Mouse (Mus musculus): ENCODE data around the gene Tgfb1. TPM values are rescaled to one million over a fixed set of nuclear protein-coding genes. Genes with fewer than 3 reads are reported as not detected.

The Tgfb1 gene
- total and polyA plus RNA-seq, 2 experiments from 2014 or later = 0.88 to 2.2 TPM

- TF ChIP-seq CTCF (IDR thresholded peaks at IDR 0.05) = peak; percentile 41
- Histone ChIP-seq H3K27me3 (ENCODE audit: insufficient read depth, low read length) (no peaks in the 10 kb centered on the region), H3K9me3 (ENCODE audit: low read length) (no peaks in the 10 kb centered on the region), H3K9ac (replicated peaks; ENCODE audit: low read length, poor library complexity, severe bottlenecking) (no peak overlapping the region), H3K36me3 (ENCODE audit: insufficient read depth, low read length) (no peaks in the 10 kb centered on the region), H3K4me1 (ENCODE audit: insufficient read depth, low read length) (no peaks in the 10 kb centered on the region; the same call in 1 of the 2 replicates), H3K27ac (ENCODE audit: low read depth, low read length) (peak overlapping the region; percentile 57), H3K4me2 (ENCODE audit: low read depth, low read length, poor library complexity, severe bottlenecking) (peak overlapping the region; percentile 59), H3K4me3 (ENCODE audit: low read depth, low read length) (peak overlapping the region; percentile 43)
- no peak for ATAC-seq (ENCODE audit: low FRiP score)
- WGBS = 10% methylated on average over 6 of the region's 6 CpGs
- DNase-seq (ENCODE audit: low spot score) = no peak
These were observed 6.8 kb upstream of the Tgfb1 start for GRCm38 (mm10) chr7:25679971-25680370.

GRCm38 (mm10) chr7:25680514-25681258, 6.1 kb upstream of the Tgfb1 start, which contains the start of gene B9d2:
Gene B9d2 (plus strand): TSS chr7:25680780.
- no peaks in the 10 kb centered on the region; the same call in 1 of the 2 replicates for H3K4me1 ChIP-seq (ENCODE audit: insufficient read depth, low read length)
- ATAC-seq (ENCODE audit: low FRiP score) (peak; percentile 96), DNase-seq (ENCODE audit: low spot score) (peak; percentile 97)
- no peaks in the 10 kb centered on the region for H3K27me3 ChIP-seq (ENCODE audit: insufficient read depth, low read length)
- under 1% methylated on average over 46 of the region's 46 CpGs for WGBS
- peak within 1 kb of the TSS; percentile 43 for H3K4me3 ChIP-seq (ENCODE audit: low read depth, low read length)
- no peaks in the 10 kb centered on the region for H3K9me3 ChIP-seq (ENCODE audit: low read length)
- H3K9ac ChIP-seq (replicated peaks; ENCODE audit: low read length, poor library complexity, severe bottlenecking) = peak within 1 kb of the TSS; percentile 42
- 0 out of 2 replicates have a peak, but pooled peaks have one; percentile 19 for TF ChIP-seq CTCF (IDR thresholded peaks at IDR 0.05)
- H3K27ac ChIP-seq (ENCODE audit: low read depth, low read length) = peak within 1 kb of the TSS; percentile 85
- peak within 1 kb of the TSS; percentile 59 for H3K4me2 ChIP-seq (ENCODE audit: low read depth, low read length, poor library complexity, severe bottlenecking)
- H3K36me3 ChIP-seq (ENCODE audit: insufficient read depth, low read length) = no peaks in the 10 kb centered on the region

- Histone ChIP-seq H3K27me3 (ENCODE audit: insufficient read depth, low read length) (peaks cover 7% of the 10 kb centered on the region; the same call in 1 of the 2 replicates), H3K4me1 (ENCODE audit: insufficient read depth, low read length) (no peaks in the 10 kb centered on the region; the same call in 1 of the 2 replicates), H3K36me3 (ENCODE audit: insufficient read depth, low read length) (no peaks in the 10 kb centered on the region), H3K9me3 (ENCODE audit: low read length) (no peaks in the 10 kb centered on the region), H3K4me2 (ENCODE audit: low read depth, low read length, poor library complexity, severe bottlenecking) (peak overlapping the region; percentile 59), H3K9ac (replicated peaks; ENCODE audit: low read length, poor library complexity, severe bottlenecking) (peak overlapping the region; percentile 42), H3K27ac (ENCODE audit: low read depth, low read length) (peak overlapping the region; percentile 85), H3K4me3 (ENCODE audit: low read depth, low read length) (peak overlapping the region; percentile 43)
- no peak for TF ChIP-seq CTCF (IDR thresholded peaks at IDR 0.05)
- 59% methylated on average over 15 of the region's 15 CpGs for WGBS
- no peak for DNase-seq (ENCODE audit: low spot score)
- ATAC-seq (ENCODE audit: low FRiP score) = no peak; the same call in 1 of the 2 replicates
These were observed 5.2 kb upstream of the Tgfb1 start for GRCm38 (mm10) chr7:25681341-25682231.

GRCm38 (mm10) chr7:25683474-25684180, 3.2 kb upstream of the Tgfb1 start:
- 81% methylated on average over 7 of the region's 7 CpGs for WGBS
- Histone ChIP-seq H3K36me3 (ENCODE audit: insufficient read depth, low read length) (no peaks in the 10 kb centered on the region), H3K4me2 (ENCODE audit: low read depth, low read length, poor library complexity, severe bottlenecking) (no peak overlapping the region), H3K27ac (ENCODE audit: low read depth, low read length) (no peak overlapping the region), H3K9me3 (ENCODE audit: low read length) (no peaks in the 10 kb centered on the region), H3K4me1 (ENCODE audit: insufficient read depth, low read length) (peaks cover 6% of the 10 kb centered on the region), H3K27me3 (ENCODE audit: insufficient read depth, low read length) (peaks cover 26% of the 10 kb centered on the region), H3K9ac (replicated peaks; ENCODE audit: low read length, poor library complexity, severe bottlenecking) (no peak overlapping the region), H3K4me3 (ENCODE audit: low read depth, low read length) (no peak overlapping the region)
- no peak for DNase-seq (ENCODE audit: low spot score)
- ATAC-seq (ENCODE audit: low FRiP score) = no peak
- no peak for TF ChIP-seq CTCF (IDR thresholded peaks at IDR 0.05)

- no peak for TF ChIP-seq CTCF (IDR thresholded peaks at IDR 0.05)
- no peak for DNase-seq (ENCODE audit: low spot score)
- Histone ChIP-seq H3K27ac (ENCODE audit: low read depth, low read length) (no peak overlapping the region), H3K4me1 (ENCODE audit: insufficient read depth, low read length) (peaks cover 6% of the 10 kb centered on the region), H3K9me3 (ENCODE audit: low read length) (no peaks in the 10 kb centered on the region), H3K4me3 (ENCODE audit: low read depth, low read length) (no peak overlapping the region), H3K9ac (replicated peaks; ENCODE audit: low read length, poor library complexity, severe bottlenecking) (no peak overlapping the region), H3K4me2 (ENCODE audit: low read depth, low read length, poor library complexity, severe bottlenecking) (no peak overlapping the region), H3K27me3 (ENCODE audit: insufficient read depth, low read length) (peaks cover 30% of the 10 kb centered on the region), H3K36me3 (ENCODE audit: insufficient read depth, low read length) (no peaks in the 10 kb centered on the region)
- 87% methylated on average over 6 of the region's 6 CpGs for WGBS
- ATAC-seq (ENCODE audit: low FRiP score) = no peak
These were observed 2.1 kb upstream of the Tgfb1 start for GRCm38 (mm10) chr7:25684659-25685058.

Measured in midbrain, postnatal 0 days (tissue).